Mouse (Mus musculus) midbrain, embryonic 14.5 days (tissue): ENCODE results near the gene Kdelc2. TPM values are rescaled to one million over a fixed set of nuclear protein-coding genes. Genes with fewer than 3 reads are reported as not detected.

Experiments used
- ATAC-seq: fragments of 200-750 bp; cut with Nextera tagmentation; 2 replicates; pipeline ENCODE4 v1.8.0; 2017; ENCODE audit warnings: moderate number of reproducible peaks, moderate library complexity; ENCODE audit not compliant: low FRiP score, low TSS enrichment
- DNase-seq: peaks from one replicate; pipeline ENCODE4 v3.0.0-alpha.2; 2015
- H3K27ac ChIP-seq: fragments of 300-500 bp; sonication (generic); replicated peaks from 2 replicates; pipeline ENCODE4 v1.5.1; 2014; ENCODE audit warnings: mild to moderate bottlenecking, low read depth, low read length, moderate library complexity
- H3K27me3 ChIP-seq: fragments of 300-500 bp; sonication (generic); 2 replicates; pipeline ENCODE4 v1.6.1; 2014; ENCODE audit warnings: low read length, control low read depth, mixed read lengths; ENCODE audit not compliant: control insufficient read depth, insufficient read depth
- H3K36me3 ChIP-seq: fragments of 300-500 bp; sonication (generic); 2 replicates; pipeline ENCODE4 v1.6.1; 2014; ENCODE audit warnings: low read length, control low read depth; ENCODE audit not compliant: control insufficient read depth, insufficient read depth
- H3K4me1 ChIP-seq: fragments of 300-500 bp; sonication (generic); 2 replicates; pipeline ENCODE4 v1.6.1; 2014; ENCODE audit warnings: mild to moderate bottlenecking, antibody characterized with exemption, low read length, control low read depth; ENCODE audit not compliant: control insufficient read depth, insufficient read depth
- H3K4me2 ChIP-seq: fragments of 300-500 bp; sonication (generic); 2 replicates; pipeline ENCODE4 v1.6.1; 2014; ENCODE audit warnings: mild to moderate bottlenecking, low read length, moderate library complexity
- H3K4me3 ChIP-seq: fragments of 300-500 bp; sonication (generic); replicated peaks from 2 replicates; pipeline ENCODE4 v1.5.1; 2014; ENCODE audit warnings: low read depth, low read length
- H3K9ac ChIP-seq: fragments of 300-500 bp; sonication (generic); replicated peaks from 2 replicates; pipeline ENCODE4 v1.6.1; 2014; ENCODE audit warnings: mild to moderate bottlenecking, low read length, moderate library complexity
- H3K9me3 ChIP-seq: fragments of 300-500 bp; sonication (generic); 2 replicates; pipeline ENCODE4 v1.6.1; 2016; ENCODE audit warnings: low read length, control low read depth, mixed read lengths; ENCODE audit not compliant: control insufficient read depth
- WGBS: fragments of 180-500 bp; shearing (Covaris S2); extraction: QIAGEN DNeasy Blood & Tissue Kit; methylation state at CpG from one replicate; pipeline ENCODE4 v1.1.7; 2014; 5-methylcytosine and 5-hydroxymethylcytosine counted together
- polyA plus RNA-seq: library from polyadenylated mRNA; unstranded; fragments of >200 nt; fragmentation: Nextera tagmentation; extraction: Ambion mirVana; gene quantifications from 2 replicates; pipeline ENCODE4 v1.2.1, GENCODE M21; 2014

Gene Kdelc2
- 2.0 and 5.5 TPM in 2 replicates for polyA plus RNA-seq

DNA sequence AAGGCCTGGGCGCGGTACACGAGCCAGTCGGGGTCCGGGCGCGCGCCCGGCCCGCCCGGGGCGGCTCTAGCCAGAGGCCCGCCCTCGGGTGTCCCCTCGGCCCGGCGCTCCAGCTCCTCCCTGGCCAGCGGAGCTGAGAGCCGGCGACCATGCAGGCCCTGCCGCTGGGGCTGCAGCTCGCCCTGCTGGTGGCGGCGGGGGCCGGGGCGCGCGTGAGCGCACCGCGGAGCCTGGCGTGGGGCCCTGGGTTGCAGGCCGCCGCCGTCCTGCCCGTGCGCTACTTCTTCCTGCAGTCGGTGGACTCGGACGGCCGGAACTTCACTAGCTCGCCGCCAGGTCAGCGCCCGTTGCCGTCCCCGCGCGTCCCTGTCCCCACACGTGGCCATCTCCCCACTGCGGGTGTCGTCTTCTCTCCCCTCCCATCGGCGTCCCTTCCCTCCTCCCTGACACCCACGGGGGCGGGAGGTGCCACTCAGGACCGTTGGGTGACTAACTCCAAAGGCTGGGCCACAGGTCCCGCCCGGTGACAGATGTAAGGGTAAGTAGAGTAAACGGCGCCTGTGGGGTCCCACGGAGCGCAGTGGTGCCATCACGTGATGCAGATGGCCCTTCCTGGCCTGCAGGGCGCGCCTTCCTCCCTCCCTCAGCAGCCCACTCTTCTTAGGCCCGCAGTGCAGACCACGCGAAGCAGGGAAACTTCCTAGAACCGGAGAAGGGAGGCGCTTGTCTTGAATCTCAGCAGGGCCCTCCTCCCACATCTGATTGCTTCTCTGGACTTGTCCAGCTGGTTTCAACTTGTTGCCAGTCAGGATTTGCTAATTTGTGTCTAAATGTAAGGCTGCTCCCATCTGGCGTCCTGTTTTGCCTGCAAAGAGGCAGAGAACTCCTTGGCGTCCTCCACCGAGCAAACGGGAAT is at the start of gene Kdelc2:
Gene Kdelc2, plus strand, starts transcription at position 75 of the 916 bp plus-strand sequence.
- Histone ChIP-seq H3K4me2 (peak within 1 kb of the TSS; percentile 77), H3K27ac (peak within 1 kb of the TSS; percentile 39), H3K4me1 (no peaks in the 10 kb centered on the region), H3K27me3 (no peaks in the 10 kb centered on the region), H3K4me3 (peak within 1 kb of the TSS; percentile 66), H3K9ac (peak within 1 kb of the TSS; percentile 68), H3K36me3 (no peaks in the 10 kb centered on the region), H3K9me3 (no peaks in the 10 kb centered on the region)
- DNase-seq (peak; percentile 82), ATAC-seq (peak; percentile 92)
- under 1% methylated on average over 74 of the region's 75 CpGs for WGBS

DNA sequence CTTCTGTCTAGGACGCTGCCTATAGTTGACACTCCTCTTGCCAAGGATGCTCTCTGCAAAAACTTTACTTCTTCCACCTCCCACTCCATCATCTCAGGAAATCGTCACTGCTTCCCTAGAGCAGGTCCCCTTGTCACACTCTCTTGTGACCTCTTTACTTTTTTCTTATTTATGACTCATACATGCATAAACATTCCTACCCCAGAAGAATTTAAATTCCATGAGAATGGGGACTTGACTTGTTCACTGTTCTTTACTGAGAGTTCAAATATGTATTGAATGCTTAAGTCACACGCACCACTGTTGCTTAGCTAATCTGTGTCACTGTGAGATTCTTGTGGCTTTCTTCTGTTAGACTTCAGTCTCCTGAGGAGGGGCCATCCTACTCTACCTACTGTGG is 48.7 kb upstream of the Kdelc2 start:
- WGBS: 87% methylated on average over 3 of the region's 3 CpGs
- DNase-seq (no peak), ATAC-seq (no peak)
- Histone ChIP-seq H3K4me2 (no peak overlapping the region), H3K36me3 (no peaks in the 10 kb centered on the region), H3K9me3 (no peaks in the 10 kb centered on the region), H3K4me1 (no peaks in the 10 kb centered on the region), H3K27me3 (no peaks in the 10 kb centered on the region), H3K4me3 (no peak overlapping the region), H3K9ac (no peak overlapping the region), H3K27ac (no peak overlapping the region)

DNA sequence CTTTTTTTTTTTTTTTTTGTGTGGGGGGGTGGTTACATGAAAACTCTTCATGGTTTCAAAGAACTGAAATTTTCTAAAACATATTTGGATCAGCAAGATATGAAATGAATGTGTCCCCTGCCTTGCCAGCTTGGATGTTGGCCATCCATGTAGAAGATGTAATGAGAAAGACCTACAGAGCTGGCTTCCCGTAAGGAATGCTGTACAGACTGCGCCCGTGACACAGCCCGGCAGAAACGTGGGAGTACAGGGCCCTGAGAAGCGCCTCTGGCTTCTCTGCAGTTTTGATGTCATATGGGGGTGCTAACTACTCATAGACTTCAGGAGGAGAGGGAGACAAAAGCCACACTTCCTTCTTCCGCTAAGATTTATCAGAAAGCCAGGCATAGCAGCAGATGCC is 44.2 kb upstream of the Kdelc2 start:
- WGBS: 88% methylated on average over 7 of the region's 7 CpGs
- Histone ChIP-seq H3K36me3 (no peaks in the 10 kb centered on the region), H3K4me2 (no peak overlapping the region), H3K9ac (no peak overlapping the region), H3K4me1 (peaks cover 6% of the 10 kb centered on the region; the same call in 1 of the 2 replicates), H3K9me3 (no peaks in the 10 kb centered on the region), H3K27ac (no peak overlapping the region), H3K27me3 (no peaks in the 10 kb centered on the region), H3K4me3 (no peak overlapping the region)
- DNase-seq: no peak
- no peak for ATAC-seq

DNA sequence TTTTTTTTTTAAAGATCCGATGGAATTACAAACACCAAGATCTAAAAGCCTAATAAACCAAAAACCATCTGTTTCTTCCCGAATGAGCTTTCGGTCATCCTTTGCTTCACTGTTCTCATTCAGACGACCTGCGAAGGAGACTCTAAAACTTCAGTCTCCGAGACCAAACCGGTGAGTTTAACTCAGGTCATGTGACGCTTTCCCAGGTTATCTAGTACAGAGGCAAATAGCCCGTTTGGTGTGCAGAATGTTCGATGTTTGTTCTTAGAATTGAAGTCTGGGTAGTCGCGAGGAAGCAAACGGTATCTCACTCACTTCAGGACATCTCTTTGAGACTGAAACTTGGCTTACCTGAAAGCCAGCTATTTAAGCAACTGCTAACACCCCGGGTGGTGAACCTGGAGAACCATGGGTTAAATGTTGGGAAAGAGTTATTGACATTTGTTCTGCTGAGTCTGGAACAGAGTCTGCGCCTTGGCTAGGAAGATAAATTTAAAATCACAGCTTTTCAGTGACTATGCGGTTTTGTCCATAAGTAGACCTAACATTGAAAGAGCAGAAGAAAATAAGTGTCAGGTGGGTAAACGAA is 43.4 kb upstream of the Kdelc2 start:
- H3K9me3 ChIP-seq: no peaks in the 10 kb centered on the region
- no peaks in the 10 kb centered on the region for H3K36me3 ChIP-seq
- no peak overlapping the region for H3K27ac ChIP-seq
- peak overlapping the region; percentile 37 for H3K4me3 ChIP-seq
- WGBS: 57% methylated on average over 17 of the region's 17 CpGs
- peak overlapping the region; percentile 72 for H3K4me2 ChIP-seq
- H3K9ac ChIP-seq: no peak overlapping the region
- H3K27me3 ChIP-seq: no peaks in the 10 kb centered on the region
- no peak for ATAC-seq
- peaks cover 6% of the 10 kb centered on the region; the same call in 1 of the 2 replicates for H3K4me1 ChIP-seq
- DNase-seq: peak; percentile 5

DNA sequence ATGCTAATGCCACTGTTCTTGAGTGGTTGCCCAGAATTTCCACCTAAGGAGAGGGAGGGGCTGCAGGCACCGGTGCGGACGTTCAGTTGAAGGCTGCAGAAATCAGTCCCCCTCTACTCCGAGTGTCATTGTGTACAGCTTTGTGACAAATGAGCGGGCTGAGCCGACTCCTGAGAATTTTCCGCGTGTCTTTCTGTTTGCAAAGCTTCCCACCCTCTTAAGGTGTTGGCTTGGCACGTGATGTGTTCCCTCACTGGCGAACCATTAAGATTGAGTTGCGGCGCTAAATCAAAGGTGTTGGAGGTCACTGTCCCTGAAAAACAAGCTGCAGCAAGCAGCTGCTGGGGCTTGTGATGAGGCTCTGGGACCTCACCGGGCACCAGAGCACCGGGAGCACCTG is 42.9 kb upstream of the Kdelc2 start:
- Histone ChIP-seq H3K9ac (peak overlapping the region; percentile 42), H3K4me2 (peak overlapping the region; percentile 72), H3K27me3 (no peaks in the 10 kb centered on the region), H3K4me1 (peaks cover 6% of the 10 kb centered on the region; the same call in 1 of the 2 replicates), H3K36me3 (no peaks in the 10 kb centered on the region), H3K4me3 (peak overlapping the region; percentile 37), H3K9me3 (no peaks in the 10 kb centered on the region), H3K27ac (no peak overlapping the region)
- ATAC-seq (no peak), DNase-seq (peak; percentile 45)
- 13% methylated on average over 14 of the region's 14 CpGs for WGBS

DNA sequence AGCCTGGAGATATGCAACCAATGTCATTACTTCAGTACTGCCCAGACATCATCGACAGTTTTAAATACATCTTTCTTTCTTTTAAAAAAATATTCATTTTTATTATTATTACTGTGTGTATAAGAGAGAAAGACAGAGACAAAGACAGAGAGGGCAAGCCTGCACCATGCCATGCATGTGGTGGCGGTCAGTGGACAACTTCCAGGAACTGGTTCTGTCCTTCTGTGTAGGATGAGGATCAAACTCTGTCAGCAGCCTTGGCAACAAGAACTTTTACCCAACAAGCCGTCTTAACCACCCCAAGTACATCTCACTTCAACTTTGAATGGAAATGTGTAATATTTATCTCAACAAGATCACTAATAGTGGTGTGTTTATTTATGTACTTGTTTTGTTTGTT is 41.8 kb upstream of the Kdelc2 start:
- Histone ChIP-seq H3K9me3 (no peaks in the 10 kb centered on the region), H3K27ac (no peak overlapping the region), H3K36me3 (no peaks in the 10 kb centered on the region), H3K9ac (no peak overlapping the region), H3K27me3 (no peaks in the 10 kb centered on the region), H3K4me1 (peaks cover 6% of the 10 kb centered on the region; the same call in 1 of the 2 replicates), H3K4me3 (no peak overlapping the region), H3K4me2 (no peak overlapping the region)
- 87% methylated on average over 3 of the region's 3 CpGs for WGBS
- no peak for ATAC-seq
- DNase-seq: no peak

DNA sequence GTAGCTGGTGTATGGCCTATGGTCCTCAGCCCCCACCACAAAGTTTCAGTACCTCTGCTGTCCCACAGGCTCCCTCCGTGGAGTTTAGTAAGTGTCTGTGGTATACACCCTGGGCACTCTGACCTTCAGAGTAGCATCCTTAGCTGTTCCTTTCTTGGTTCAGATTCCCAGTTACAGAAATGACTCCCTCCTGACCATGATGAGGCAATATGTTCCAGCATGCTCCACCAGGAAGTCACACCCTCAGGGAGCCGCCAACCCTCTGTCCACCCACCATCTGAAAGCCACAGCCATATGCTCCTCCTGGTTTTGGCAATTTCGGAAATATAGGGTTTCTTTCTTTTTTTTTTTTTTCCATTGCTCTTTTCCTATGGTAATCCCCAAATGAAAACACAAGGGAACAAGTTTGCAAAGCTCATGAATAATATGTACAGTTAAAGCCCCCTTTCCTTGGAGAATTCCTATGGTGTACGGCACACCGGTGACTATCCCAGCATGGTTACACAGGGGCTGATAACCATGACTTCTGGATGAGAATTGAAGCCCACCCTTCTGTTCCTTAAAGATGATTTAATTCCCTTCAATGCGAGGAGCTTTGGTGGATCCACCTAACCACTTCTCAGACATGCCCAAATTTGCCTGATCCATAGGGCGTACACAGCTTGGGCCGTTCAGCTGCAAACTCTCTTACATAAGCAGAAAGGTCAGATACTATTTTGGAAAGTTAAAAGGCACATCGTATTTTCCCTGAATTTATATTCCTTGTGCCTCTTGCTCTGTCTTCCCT is 39.0 kb upstream of the Kdelc2 start:
- 89% methylated on average over 9 of the region's 9 CpGs for WGBS
- H3K9ac ChIP-seq: no peak overlapping the region
- H3K4me2 ChIP-seq: no peak overlapping the region

DNA sequence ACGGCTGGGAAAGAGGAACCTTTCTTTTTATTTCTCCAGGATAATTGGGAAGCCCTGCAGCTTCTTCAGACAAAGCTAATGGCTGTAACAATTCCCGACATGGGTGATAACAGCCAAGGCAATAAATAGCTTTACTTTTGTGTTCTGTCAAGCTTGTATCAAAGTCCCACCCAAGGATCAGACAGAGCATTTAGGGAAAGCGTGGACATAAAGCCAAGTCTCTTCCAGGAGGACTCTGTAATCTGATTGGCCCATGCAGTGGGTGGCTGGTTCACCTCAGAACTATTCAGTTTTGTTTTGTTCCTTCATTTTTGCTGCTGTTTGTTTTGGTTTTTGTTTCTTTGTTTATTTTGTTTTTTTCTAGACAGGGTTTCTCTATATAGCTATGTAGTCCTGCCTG is 38.1 kb upstream of the Kdelc2 start:
- Histone ChIP-seq H3K4me3 (no peak overlapping the region), H3K27ac (no peak overlapping the region), H3K4me1 (peaks cover 6% of the 10 kb centered on the region; the same call in 1 of the 2 replicates), H3K36me3 (no peaks in the 10 kb centered on the region), H3K9ac (no peak overlapping the region), H3K4me2 (no peak overlapping the region), H3K27me3 (no peaks in the 10 kb centered on the region), H3K9me3 (no peaks in the 10 kb centered on the region)
- ATAC-seq (no peak), DNase-seq (no peak)
- 71% methylated on average over 3 of the region's 3 CpGs for WGBS

More for the DNA sequence above, 39.0 kb upstream of the Kdelc2 start:
- DNase-seq (no peak), ATAC-seq (no peak)
- Histone ChIP-seq H3K4me1 (peaks cover 6% of the 10 kb centered on the region; the same call in 1 of the 2 replicates), H3K36me3 (no peaks in the 10 kb centered on the region), H3K27ac (no peak overlapping the region), H3K9me3 (no peaks in the 10 kb centered on the region), H3K4me3 (no peak overlapping the region), H3K27me3 (no peaks in the 10 kb centered on the region)
